Mouse (Mus musculus) embryonic facial prominence, embryonic 14.5 days (tissue): ENCODE data around the gene Cnnm3. TPM values are rescaled to one million over a fixed set of nuclear protein-coding genes. Genes with fewer than 3 reads are reported as not detected.

Experiments used
- ATAC-seq: fragments of 200-750 bp; cut with Nextera tagmentation; 2 replicates; pipeline ENCODE4 v1.8.0; 2017; ENCODE audit warnings: low read depth, moderate number of reproducible peaks, moderate TSS enrichment
- DNase-seq: peaks from one replicate; pipeline ENCODE4 v3.0.0-alpha.2; 2015; ENCODE audit warnings: low spot score
- H3K27ac ChIP-seq: fragments of 300-500 bp; sonication (generic); replicated peaks from 2 replicates; pipeline ENCODE4 v1.5.1; 2014; ENCODE audit warnings: low read depth, mild to moderate bottlenecking, low read length, moderate library complexity
- H3K27me3 ChIP-seq: fragments of 300-500 bp; sonication (generic); replicated peaks from 2 replicates; pipeline ENCODE4 v1.6.1; 2014; ENCODE audit warnings: low read length; ENCODE audit not compliant: control insufficient read depth, insufficient read depth
- H3K36me3 ChIP-seq: fragments of 300-500 bp; sonication (generic); 2 replicates; pipeline ENCODE4 v1.6.1; 2014; ENCODE audit warnings: low read length, mixed read lengths; ENCODE audit not compliant: control insufficient read depth, insufficient read depth
- H3K4me1 ChIP-seq: fragments of 300-500 bp; sonication (generic); 2 replicates; pipeline ENCODE4 v1.6.1; 2014; ENCODE audit warnings: antibody characterized with exemption, low read length; ENCODE audit not compliant: control insufficient read depth, insufficient read depth
- H3K4me2 ChIP-seq: fragments of 300-500 bp; sonication (generic); 2 replicates; pipeline ENCODE4 v1.6.1; 2014; ENCODE audit warnings: low read depth, mild to moderate bottlenecking, low read length, moderate library complexity, mixed read lengths
- H3K4me3 ChIP-seq: fragments of 300-500 bp; sonication (generic); 2 replicates; pipeline ENCODE4 v1.5.1; 2014; ENCODE audit warnings: low read depth, mild to moderate bottlenecking, low read length
- H3K9ac ChIP-seq: fragments of 300-500 bp; sonication (generic); 2 replicates; pipeline ENCODE4 v1.6.1; 2014; ENCODE audit warnings: low read depth, mild to moderate bottlenecking, low read length, moderate library complexity, mixed read lengths
- H3K9me3 ChIP-seq: fragments of 300-500 bp; sonication (generic); 2 replicates; pipeline ENCODE4 v1.6.1; 2016; ENCODE audit warnings: low read length; ENCODE audit not compliant: control insufficient read depth
- WGBS: fragments of 180-500 bp; shearing (Covaris S2); extraction: QIAGEN DNeasy Blood & Tissue Kit; methylation state at CpG from one replicate; pipeline ENCODE4 v1.1.7; 2014; 5-methylcytosine and 5-hydroxymethylcytosine counted together
- polyA plus RNA-seq: library from polyadenylated mRNA; unstranded; fragments of >200 nt; fragmentation: Nextera tagmentation; extraction: Ambion mirVana; gene quantifications from 2 replicates; pipeline ENCODE4 v1.2.1, GENCODE M21; 2014

Cnnm3 gene
- polyA plus RNA-seq, 1 experiment from 2014 or later: 5.1 TPM

DNA sequence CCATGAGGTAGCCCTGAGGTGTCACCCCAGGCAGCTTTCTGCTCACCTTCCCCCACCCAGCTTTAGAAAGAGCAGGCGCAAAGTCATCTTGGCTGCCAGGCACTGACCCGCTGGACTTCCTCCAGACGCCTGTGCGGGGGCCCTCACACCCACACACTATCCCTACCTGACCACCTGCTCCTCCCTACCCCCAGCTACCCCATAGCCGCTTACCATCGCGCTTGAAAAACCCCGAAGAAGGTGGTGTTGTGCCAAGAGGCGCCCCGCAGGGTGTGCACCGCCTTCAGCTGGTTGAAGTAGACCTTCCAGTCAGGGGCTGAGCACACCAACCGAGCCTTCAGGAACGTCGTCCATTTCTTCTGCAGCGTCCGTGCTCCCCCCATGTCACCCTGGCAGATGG, 40.8 kb downstream of the Cnnm3 start:
- H3K4me3 ChIP-seq: no peak overlapping the region
- no peaks in the 10 kb centered on the region for H3K27me3 ChIP-seq
- H3K9ac ChIP-seq: no peak overlapping the region
- H3K4me1 ChIP-seq: peaks cover 20% of the 10 kb centered on the region
- 89% methylated on average over 16 of the region's 16 CpGs for WGBS
- DNase-seq (no peak), ATAC-seq (no peak)
- no peak overlapping the region for H3K27ac ChIP-seq
- H3K9me3 ChIP-seq: no peaks in the 10 kb centered on the region
- peaks cover 63% of the 10 kb centered on the region for H3K36me3 ChIP-seq
- no peak overlapping the region for H3K4me2 ChIP-seq

DNA sequence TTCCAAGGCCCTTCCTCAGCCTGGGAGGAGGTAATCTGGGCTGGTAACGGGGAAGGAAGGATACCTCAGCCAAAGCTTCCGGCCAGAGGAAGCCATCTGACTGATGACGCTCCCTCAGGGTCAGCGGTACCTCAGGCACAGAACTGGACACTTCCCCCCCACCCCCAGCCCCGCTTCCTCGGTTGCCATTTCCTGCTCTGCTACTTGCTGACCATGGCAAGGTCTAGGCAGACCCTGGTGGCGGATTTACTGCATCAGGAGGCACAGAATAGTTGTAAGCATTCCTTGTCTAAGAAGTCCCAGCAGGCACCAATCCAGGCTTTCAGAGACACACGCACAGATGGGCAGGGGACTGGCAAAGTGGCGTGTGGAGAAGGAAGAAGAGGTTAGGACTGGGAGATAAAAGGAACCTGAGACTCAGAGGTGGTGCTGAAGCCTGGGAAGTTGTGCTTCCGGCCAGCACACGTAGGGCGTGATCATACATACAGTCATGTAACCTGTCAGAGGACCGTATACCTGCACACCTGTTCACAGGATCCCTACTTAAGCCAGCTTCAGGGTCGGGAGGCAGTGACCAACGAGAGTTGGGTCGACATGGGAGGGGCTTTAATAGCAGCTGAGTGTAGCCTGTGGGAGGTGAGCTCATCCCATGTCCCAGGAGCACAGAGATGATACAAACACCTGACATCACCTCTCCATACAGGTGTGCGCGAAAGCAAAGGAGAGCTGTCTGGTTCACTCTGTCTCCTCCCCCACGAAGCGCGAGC, 43.1 kb downstream of the Cnnm3 start:
- Histone ChIP-seq H3K36me3 (peaks cover 51% of the 10 kb centered on the region), H3K4me3 (peak overlapping the region; percentile 96)
- WGBS: 65% methylated on average over 21 of the region's 21 CpGs

DNA sequence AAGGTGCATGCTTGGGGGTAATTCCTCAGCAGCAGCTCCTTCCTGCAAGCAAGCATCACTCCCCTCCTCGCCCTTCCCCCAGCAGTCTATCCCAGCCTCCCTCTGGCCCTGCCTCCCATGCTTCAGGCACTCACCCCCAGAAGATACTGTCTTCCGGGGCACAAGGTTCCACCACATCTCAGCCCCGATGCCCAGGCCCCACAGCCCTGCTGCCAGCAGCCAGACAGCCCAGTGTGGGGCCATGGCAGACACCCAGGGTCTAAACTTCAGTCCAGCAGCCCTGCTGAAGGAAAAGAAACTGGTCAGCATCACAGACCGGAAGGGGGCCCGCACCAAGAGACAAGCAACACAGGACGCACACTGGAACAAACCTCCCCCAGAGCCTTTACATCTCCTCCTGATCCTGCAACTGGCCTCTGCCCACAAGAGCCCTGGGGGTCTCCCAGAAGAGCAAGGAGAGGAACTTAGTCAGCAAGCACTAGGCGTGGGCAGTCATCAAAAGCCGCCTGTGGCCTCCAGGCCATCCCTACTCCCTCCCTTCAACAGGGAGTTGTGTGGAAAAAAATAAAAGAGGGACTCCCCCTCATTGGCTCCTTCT, 44.2 kb downstream of the Cnnm3 start:
- H3K9ac ChIP-seq: peak overlapping the region; percentile 97
- no peak for DNase-seq
- H3K4me3 ChIP-seq: peak overlapping the region; percentile 96
- peak overlapping the region; percentile 90 for H3K4me2 ChIP-seq
- no peak for ATAC-seq
- no peaks in the 10 kb centered on the region for H3K9me3 ChIP-seq
- peaks cover 40% of the 10 kb centered on the region for H3K36me3 ChIP-seq
- no peaks in the 10 kb centered on the region for H3K27me3 ChIP-seq
- peaks cover 24% of the 10 kb centered on the region for H3K4me1 ChIP-seq
- 3% methylated on average over 7 of the region's 8 CpGs for WGBS
- peak overlapping the region; percentile 100 for H3K27ac ChIP-seq

More for the DNA sequence above, 43.1 kb downstream of the Cnnm3 start:
- DNase-seq (no peak), ATAC-seq (no peak)
- peak overlapping the region; percentile 90 for H3K4me2 ChIP-seq
- no peaks in the 10 kb centered on the region for H3K27me3 ChIP-seq
- no peaks in the 10 kb centered on the region for H3K9me3 ChIP-seq
- peaks cover 22% of the 10 kb centered on the region for H3K4me1 ChIP-seq
- H3K27ac ChIP-seq: peak overlapping the region; percentile 100; the same call in 1 of the 2 replicates
- peak overlapping the region; percentile 97 for H3K9ac ChIP-seq

DNA sequence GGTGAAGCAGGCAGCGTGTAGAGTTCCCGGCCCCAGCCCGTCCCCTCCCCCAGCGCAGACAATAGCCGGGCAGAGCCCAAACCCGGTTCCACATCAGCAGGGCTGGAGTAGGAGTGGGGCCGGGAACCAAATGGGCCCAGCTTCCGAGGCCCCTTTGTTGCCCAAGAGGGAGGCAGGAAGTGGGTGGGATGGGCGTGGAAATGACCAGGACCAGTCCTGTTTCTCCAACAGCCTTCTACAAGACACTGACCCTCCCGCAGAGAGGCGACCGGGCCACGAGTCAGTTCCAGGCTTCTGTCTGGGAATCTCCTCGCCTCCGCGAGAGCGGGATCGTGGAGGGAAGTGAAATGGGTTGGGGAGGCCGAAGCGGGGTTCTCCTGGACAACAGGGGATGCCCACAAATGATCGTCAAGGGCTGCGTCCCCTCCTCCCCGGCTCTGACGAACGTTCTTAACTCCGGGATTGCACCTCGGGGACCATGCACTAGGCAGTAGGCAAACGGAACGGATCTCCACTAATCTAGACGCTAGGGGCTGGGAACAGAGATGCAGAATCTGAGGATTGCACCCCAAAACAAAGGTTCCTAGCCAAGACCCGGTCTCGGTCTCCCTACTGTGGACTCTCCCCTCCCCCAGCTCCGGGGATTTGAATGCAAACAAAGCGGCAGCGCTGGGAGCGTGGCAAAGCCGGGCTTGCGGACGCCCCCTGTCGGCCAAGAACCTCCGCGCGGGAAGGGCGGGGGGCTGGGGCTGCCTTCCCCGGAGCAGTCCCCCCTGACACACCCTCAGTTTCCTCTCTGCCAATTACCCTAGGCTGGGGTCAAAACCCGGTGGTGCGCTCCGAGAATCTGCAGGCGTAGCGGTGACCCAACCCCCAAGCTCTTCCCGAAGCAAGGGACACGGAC, 45.1 kb downstream of the Cnnm3 start:
- peak; percentile 86 for ATAC-seq
- H3K4me3 ChIP-seq: peak overlapping the region; percentile 96
- under 1% methylated on average over 35 of the region's 52 CpGs for WGBS
- DNase-seq: peak; percentile 95
- H3K4me2 ChIP-seq: peak overlapping the region; percentile 90
- peaks cover 24% of the 10 kb centered on the region for H3K4me1 ChIP-seq
- H3K36me3 ChIP-seq: peaks cover 31% of the 10 kb centered on the region
- no peaks in the 10 kb centered on the region for H3K9me3 ChIP-seq
- peak overlapping the region; percentile 97 for H3K9ac ChIP-seq
- peak overlapping the region; percentile 100 for H3K27ac ChIP-seq
- H3K27me3 ChIP-seq: no peaks in the 10 kb centered on the region

DNA sequence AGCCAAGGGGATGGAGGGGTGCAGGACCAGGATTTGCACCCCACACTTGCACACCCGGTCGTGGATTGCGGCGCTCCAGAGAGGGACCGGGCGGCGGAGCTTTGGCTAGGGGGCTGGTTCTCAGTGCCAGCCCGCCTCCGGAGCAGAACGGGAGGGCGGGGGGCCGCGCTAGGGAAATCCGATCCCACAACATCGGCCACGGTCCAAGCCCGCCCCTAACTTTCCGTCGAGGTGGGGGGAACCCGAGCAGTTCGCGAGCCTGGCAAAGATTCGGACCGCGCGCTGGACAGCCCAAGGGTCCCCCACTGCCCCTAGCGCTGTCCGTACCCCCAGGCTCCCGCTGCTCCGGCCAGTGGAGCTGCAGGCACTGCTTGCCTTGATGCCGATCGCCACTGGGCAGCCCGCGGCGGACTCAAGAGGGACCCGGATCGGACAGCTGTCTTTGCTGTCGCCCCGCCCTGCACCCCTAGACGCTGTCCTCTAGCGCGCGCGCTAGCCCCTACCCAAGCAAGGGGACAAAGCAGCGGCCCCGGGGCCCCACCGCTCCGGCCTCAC, 45.9 kb downstream of the Cnnm3 start:
- peaks cover 24% of the 10 kb centered on the region for H3K36me3 ChIP-seq
- under 1% methylated on average over 18 of the region's 48 CpGs for WGBS
- peak overlapping the region; percentile 96 for H3K4me3 ChIP-seq
- H3K9me3 ChIP-seq: no peaks in the 10 kb centered on the region
- H3K4me1 ChIP-seq: peaks cover 24% of the 10 kb centered on the region
- H3K4me2 ChIP-seq: peak overlapping the region; percentile 90
- no peaks in the 10 kb centered on the region for H3K27me3 ChIP-seq
- H3K27ac ChIP-seq: peak overlapping the region; percentile 100
- peak overlapping the region; percentile 97 for H3K9ac ChIP-seq
- DNase-seq (peak; percentile 95), ATAC-seq (peak; percentile 85)

DNA sequence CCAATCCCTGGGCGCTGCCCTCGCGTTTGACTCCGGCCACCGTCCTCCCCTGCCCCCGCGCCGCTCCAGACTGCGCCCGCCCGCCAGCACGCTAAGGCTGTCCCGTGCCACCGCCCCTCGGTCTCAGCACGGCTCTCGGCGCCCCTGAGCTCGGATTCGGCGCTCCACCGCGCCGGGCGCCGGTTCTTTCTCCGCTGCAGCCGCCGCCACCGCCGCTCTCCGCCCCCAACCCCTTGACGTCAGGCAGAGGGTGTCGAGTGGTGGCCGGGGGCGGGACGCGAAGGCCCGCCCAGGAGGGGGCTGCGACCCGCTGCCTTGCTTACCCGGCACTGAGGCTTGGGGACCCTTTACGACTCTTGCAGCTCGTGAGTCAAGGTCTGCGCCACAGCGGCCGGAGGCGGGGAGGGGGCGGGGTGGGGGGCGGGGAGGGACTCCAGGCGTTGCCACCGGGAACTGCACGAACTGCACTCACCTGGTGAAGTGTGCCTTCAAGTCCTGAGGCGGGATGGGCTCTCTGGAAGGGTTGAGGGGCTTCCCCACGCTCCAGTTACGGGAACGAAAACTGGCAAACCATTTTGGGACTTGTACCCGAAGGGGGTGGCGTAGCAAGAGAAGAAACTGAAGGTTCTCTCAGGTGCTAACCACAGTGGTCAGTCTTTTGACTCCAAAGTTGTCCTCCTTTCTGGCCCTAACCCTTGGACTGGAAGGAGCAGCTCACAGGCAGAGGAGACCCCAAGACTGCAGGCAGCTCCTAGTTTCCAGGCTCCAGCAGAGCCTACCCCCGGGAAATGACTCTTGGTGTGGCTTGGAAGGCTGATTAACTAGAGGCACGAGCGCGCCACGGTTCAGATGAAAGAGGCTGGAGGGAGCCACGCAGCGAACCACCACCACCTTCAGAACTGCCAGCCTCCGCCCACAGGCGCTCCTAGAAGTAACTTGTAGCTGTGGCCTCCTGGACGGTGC, 46.6 kb downstream of the Cnnm3 start, which contains the start of gene Sema4c:
TSS of gene Sema4c (minus strand) at position 319 of the 963 bp plus-strand sequence.
- H3K4me1 ChIP-seq: peaks cover 24% of the 10 kb centered on the region

DNA sequence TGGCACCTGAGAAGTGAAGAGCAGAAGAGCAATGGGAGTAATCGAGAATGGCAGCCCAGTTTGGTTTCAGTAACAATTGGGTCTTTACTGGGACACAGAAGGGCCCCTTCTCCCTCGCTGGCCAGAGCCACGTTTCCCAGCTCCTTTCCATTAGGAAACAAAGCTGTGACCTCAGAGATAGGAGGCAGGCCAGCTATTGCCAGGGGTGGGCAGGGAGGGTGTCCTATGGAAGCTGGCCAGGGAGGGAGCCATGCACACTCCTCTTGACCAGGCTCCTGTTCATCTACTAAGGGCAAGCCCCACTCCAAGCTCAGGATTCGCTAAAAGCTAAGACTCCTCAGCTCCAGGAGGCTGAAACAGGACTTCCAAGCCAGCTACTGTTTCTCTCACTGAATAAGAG, 47.6 kb downstream of the Cnnm3 start:
- ATAC-seq: no peak
- peak overlapping the region; percentile 97; the same call in 1 of the 2 replicates for H3K9ac ChIP-seq
- H3K4me3 ChIP-seq: peak overlapping the region; percentile 96
- no peak for DNase-seq
- 17% methylated on average over 4 of the region's 4 CpGs for WGBS
- H3K9me3 ChIP-seq: no peaks in the 10 kb centered on the region
- peaks cover 24% of the 10 kb centered on the region for H3K4me1 ChIP-seq
- H3K4me2 ChIP-seq: peak overlapping the region; percentile 90
- H3K27ac ChIP-seq: no peak overlapping the region
- no peaks in the 10 kb centered on the region for H3K27me3 ChIP-seq
- H3K36me3 ChIP-seq: peaks cover 6% of the 10 kb centered on the region

More for the DNA sequence above, 46.6 kb downstream of the Cnnm3 start, which contains the start of gene Sema4c:
- Histone ChIP-seq H3K9me3 (no peaks in the 10 kb centered on the region), H3K4me3 (peak within 1 kb of the TSS; percentile 96), H3K36me3 (peaks cover 16% of the 10 kb centered on the region), H3K9ac (peak within 1 kb of the TSS; percentile 97), H3K27me3 (no peaks in the 10 kb centered on the region), H3K27ac (peak within 1 kb of the TSS; percentile 100), H3K4me2 (peak within 1 kb of the TSS; percentile 90)
- DNase-seq (peak; percentile 93), ATAC-seq (peak; percentile 67)
- WGBS: 1% methylated on average over 44 of the region's 69 CpGs
